17 mouse cellular contexts compared by ENCODE assay signal in genomic region chr8:78027371-78027770, GRCm38 (mm10).
DNase-seq lines count a peak whose midpoint lies in the region; TF ChIP-seq lines count a peak whose summit lies in the region.
"Had no signal": no experiment of that assay in that cellular context is flagged by ENCODE, and none has a peak within 500 bp of the region (broad histone marks: within the 10 kb centered on the region; RNA-seq: fewer than 3 reads in every experiment).

No protein-coding gene starts in this region.

- H3K27me3 ChIP-seq in heart, adult 2 months (ENCODE audit: control insufficient read depth, insufficient read depth, low read length) = no peaks in the 10 kb centered on the region
- H3K27me3 ChIP-seq: CH12.LX, Patski had no signal

- peaks cover 9% of the 10 kb centered on the region for H3K36me3 ChIP-seq in heart, adult 2 months (ENCODE audit: control insufficient read depth, insufficient read depth, low read length)
- H3K36me3 ChIP-seq: G1E had no signal

- DNase-seq in heart, adult 11 months = peak; percentile 96
- no peak for DNase-seq in heart, postnatal 4 days
- DNase-seq in heart, adult 2 months = peak in 1 of 2 experiments; percentile 21
- DNase-seq in heart, postnatal 25 days (ENCODE audit: low spot score) = no peak
- DNase-seq: adrenal gland, adult 2 months; adrenal gland, adult 8-10 months; adrenal gland, postnatal 10 days; adrenal gland, postnatal 14 days; adrenal gland, postnatal 25 days; adrenal gland, postnatal 36 days; B cell, adult 2 months; cerebellum, adult 11 months; cerebellum, adult 11-12 months; cerebellum, adult 18-20 months had no signal

- H3K27ac ChIP-seq in heart, adult 2 months = peak overlapping the region; percentile 23

- no peak overlapping the region for H3K9ac ChIP-seq in heart, adult 2 months (ENCODE audit: low read depth, low read length)

- TF ChIP-seq POLR2A in heart, adult 2 months (IDR thresholded peaks at IDR 0.05; ENCODE audit: insufficient read depth, low read depth, low read length) = no peak

- peaks cover 2% of the 10 kb centered on the region for H3K4me1 ChIP-seq in heart, adult 2 months (ENCODE audit: control insufficient read depth, insufficient read depth, low read length)

- no peak for TF ChIP-seq CTCF in heart, adult 2 months (IDR thresholded peaks at IDR 0.05)

- H3K4me3 ChIP-seq in heart, adult 2 months = no peak overlapping the region

- no peaks in the 10 kb centered on the region for H3K79me2 ChIP-seq in heart, adult 2 months (replicated peaks; ENCODE audit: control insufficient read depth, insufficient read depth, low read length)

- 42% methylated on average over 2 of the region's 2 CpGs for WGBS in heart, adult 2 months

- intact Hi-C loops in heart, adult 2 months (cut with DNase I) = no loop called here
- intact Hi-C loops in heart, postnatal 25 days (cut with DNase I) = no loop called here

- TF ChIP-seq EP300 in heart, adult 2 months (IDR thresholded peaks at IDR 0.05; ENCODE audit: insufficient read depth, low read depth, low read length) = no peak
